Mouse (Mus musculus) layer of hippocampus, adult 9-10 months (tissue): Measurements from ENCODE around the gene Itpr1.

Experiments used
- DNase-seq: peaks from one replicate; pipeline ENCODE4 v3.0.0; 2022; ENCODE audit warnings: low spot score

Itpr1 gene

DNA sequence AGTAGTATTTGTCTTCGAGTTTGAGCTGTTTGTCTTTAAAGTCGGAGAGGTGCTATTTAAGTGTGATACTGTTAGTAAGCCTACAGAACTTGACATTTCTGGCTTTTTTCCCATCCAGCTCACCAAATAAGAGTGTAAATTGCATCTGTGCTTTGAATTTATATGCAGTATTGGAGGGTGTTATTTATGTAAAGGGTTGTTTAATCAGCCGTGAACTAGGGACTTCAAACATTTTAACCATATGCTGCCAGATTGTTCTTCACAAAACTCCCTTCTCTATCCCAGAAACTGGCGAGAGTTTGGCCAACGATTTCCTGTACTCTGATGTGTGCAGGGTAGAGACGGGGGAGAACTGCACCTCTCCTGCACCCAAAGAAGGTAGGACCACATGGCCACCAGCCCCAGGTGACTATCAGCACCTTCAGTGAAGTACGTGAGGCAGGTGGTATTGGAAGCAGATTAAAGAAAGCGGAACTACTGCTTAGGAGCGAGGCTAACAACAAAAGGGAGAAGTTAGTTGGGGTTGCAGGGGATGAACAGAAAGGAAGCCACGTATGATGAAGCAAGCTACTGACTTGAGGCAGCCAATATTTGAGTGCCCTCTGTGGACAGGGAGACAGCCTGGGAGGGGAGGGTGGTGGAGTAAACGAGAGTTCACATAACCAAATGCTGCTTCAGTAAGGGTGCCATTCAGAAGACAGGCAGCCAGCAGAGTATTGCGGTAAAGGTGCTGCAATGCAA lies 304.5 kb downstream of the Itpr1 start:
- DNase-seq: no peak

- DNase-seq: no peak
Observed at GRCm38 (mm10) chr6:108517986-108518385, 305.1 kb downstream of the Itpr1 start.

DNA sequence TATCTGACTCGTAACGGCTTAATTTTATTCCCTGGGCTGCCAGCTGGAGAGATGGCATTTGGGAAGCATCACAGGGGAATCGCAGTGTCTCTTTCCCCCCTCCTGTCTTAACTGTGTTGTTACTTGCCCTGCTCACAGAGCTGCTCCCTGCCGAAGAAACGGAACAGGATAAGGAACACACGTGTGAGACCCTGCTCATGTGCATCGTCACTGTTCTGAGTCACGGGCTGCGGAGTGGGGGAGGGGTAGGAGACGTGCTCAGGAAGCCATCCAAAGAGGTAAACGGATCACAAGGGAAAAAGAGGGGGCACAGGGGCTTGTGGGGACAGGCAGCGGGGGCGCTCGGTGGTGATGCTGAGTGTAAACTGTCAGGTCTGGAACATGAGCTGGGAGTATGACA lies 305.7 kb downstream of the Itpr1 start:
- DNase-seq: no peak

DNA sequence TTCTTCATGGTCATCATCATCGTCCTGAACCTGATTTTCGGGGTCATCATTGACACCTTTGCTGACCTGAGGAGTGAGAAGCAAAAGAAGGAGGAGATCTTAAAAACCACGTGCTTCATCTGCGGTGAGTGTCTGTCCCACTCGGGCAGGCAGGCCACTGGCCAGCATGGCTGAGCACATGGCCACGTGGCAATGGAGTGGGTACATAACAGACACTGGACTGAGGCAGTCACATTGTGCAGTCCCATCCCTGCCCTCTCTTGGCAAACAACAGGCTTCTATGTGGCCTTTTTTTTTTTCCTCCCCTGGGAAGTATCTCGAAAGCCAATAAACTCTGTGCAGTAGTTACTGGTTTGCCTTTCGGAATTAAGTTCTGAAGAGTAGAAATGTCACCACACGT lies 306.4 kb downstream of the Itpr1 start:
- no peak for DNase-seq

GRCm38 (mm10) chr6:108523956-108524616 lies 311.2 kb downstream of the Itpr1 start:
- DNase-seq: no peak

- no peak for DNase-seq
Observed at GRCm38 (mm10) chr6:108524617-108525010, 311.7 kb downstream of the Itpr1 start.

DNA sequence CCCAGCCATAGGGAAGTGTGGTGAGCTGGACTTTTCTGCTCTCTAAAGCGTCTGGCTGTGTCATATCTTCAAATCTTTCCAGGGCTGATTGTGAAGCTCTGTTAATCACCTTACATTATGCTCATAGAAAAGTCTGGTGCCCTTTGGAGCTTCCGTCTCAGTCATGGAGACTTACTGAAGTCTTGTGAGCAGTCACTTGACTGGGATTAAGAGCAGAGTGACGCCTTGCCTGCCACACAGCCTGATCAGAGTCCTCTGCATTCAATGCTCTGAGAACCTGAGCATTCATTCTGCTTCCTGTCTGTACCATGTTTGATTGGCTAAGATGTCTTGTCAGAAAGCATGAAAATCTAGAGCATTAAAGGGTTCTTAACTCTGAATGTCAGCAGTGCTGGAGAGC lies 314.7 kb downstream of the Itpr1 start:
- DNase-seq: no peak

DNA sequence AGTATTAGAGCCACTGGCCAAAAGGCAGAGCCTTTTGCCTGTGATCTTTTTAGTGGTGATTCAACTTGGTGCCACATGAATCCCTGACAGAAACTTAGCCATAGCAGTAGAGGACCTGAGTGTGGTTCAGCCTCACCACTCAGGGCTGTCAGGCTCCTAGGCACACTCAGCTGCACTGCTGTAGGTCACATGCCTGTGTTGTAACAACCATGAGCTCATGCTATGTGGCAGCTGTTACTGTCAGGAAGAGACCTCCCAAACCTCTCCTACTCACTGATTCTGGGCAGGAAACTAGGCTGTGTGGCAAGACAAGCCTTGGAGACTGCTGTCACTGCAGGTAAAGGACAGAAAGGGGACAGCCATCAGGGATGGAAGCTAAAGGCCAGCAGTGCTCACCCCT lies 315.1 kb downstream of the Itpr1 start:
- no peak for DNase-seq

DNA sequence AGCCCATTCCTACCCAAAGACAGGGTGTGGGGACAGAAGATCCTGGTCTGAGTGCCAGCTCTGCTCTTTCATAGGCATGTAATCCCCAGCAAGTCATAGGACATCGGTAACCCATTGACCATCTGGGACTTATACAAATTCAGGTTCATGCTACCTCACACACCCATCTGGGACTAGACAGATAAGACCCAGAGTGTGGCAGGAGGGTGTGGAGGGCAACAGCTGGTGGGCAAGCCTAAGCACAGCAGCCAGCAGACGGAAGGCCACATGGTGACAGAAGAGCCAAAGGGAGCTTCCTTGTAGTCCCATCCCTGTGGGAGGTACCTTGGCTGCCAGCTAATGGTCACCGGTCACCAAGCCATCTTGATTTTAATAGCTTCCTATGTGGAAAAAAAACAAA lies 316.3 kb downstream of the Itpr1 start:
- no peak for DNase-seq

DNA sequence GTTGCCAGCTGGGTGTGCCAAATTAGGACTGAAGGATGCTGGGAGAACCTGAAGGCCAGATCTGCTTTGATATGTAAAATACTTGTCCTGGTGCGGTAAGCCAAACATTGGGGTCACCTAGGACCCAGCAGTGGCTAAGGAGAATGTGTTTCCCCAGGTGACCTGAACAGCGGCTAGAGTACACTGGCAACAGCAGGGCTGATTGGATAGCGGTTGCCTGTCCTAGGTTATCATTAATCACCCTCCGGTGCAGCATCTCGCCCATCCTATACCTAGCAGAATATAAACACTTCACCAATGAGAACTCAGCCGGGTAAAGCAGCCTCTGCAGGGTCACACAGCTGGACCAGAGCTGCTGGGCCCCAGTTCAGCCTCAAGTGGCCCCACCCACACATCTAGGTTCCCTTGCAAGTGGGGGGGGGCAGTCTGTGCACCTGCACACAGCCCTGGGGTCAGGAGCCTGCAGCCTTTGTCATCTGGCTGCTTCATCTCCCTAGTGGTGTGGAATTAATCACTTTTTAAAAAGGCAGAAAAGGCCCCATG lies 318.0 kb downstream of the Itpr1 start:
- DNase-seq: no peak

DNA sequence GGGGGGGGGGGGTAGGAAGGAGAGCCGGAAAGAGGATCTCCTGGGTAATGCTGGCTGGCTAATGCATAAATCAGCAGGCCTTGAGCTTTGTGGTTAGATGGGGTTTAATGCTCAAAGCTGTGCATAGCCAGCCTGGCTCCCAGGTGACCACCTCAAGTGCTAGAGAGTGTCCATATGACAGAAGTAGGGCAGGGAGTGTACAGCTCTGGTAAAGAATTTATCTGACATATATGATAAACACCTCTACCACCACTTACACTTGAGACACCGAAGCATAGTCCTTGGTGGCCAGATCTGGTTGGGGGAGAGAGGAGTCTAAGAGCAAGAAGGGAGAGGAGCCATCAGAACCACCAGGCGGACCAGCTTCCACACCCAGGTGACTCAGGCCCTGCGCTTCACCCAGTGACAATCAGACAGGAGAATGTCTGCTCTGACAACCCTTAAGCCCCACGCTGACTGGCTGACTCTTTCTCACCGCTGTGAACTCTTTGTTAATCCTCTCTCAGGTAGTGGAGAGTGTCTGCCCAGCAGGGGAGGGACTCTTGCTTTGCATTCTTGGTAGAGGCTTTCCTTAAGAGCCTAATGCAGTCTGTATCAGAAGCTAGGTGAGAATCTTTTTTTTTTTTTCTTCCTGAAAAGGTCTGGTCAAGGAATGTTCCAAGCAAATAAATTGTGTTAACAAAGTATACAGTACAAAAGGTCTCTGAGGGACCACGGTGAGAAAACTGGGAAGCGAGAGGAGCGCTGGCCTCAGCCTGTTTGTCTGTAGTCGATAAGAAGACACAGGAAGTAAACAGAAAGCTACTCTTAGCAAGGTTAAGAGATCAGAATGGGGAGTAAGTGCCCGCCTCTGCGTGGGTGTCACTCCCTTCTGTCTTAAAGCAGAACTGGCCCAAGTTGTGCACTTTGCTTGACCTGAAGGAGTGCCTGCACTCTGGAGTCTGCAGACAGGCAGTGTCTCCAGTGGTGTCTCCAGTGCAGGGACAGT lies 318.7 kb downstream of the Itpr1 start:
- DNase-seq: no peak

GRCm38 (mm10) chr6:108532486-108533179 lies 319.7 kb downstream of the Itpr1 start:
- DNase-seq: no peak

DNA sequence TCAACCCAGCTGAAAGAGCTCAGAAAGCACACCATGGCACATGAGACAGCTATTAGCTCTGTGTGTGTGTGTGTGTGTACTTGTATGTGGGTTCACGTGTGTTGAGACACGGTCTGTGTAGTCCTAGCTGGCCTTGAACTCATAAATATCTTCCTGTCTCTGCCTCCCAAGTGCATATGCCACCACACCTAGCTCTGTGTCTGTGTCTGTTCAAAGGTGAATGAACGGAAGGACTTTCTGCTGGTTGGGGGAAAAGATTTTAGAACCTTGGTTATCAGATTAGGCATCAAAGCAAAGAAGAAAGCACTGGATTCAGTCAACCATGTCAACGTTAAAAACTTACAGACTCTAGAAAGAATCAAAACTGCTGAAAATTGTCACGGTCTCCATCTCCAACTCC lies 321.2 kb downstream of the Itpr1 start:
- no peak for DNase-seq

DNA sequence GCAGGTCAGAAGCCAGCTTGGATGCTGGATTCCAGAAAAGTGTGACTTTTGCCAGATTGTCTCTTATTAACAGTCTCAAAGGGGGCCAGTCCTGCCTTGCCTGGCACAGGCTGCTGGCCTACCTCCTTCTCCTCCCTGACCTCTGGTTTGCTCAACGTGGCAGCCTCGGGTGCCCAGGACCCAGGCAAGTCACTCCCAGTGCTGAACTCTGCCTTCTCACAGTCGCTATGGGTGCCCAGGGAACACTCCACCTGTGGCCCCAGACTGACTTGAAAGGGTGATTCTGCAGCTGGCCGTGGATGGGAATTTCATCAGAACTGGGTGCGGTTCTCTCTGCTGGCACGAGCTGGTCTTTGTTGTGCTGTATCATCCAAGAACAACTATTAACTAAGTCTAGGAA lies 321.7 kb downstream of the Itpr1 start:
- no peak for DNase-seq

- DNase-seq: no peak
Observed at GRCm38 (mm10) chr6:108535309-108535708, 322.4 kb downstream of the Itpr1 start.

DNA sequence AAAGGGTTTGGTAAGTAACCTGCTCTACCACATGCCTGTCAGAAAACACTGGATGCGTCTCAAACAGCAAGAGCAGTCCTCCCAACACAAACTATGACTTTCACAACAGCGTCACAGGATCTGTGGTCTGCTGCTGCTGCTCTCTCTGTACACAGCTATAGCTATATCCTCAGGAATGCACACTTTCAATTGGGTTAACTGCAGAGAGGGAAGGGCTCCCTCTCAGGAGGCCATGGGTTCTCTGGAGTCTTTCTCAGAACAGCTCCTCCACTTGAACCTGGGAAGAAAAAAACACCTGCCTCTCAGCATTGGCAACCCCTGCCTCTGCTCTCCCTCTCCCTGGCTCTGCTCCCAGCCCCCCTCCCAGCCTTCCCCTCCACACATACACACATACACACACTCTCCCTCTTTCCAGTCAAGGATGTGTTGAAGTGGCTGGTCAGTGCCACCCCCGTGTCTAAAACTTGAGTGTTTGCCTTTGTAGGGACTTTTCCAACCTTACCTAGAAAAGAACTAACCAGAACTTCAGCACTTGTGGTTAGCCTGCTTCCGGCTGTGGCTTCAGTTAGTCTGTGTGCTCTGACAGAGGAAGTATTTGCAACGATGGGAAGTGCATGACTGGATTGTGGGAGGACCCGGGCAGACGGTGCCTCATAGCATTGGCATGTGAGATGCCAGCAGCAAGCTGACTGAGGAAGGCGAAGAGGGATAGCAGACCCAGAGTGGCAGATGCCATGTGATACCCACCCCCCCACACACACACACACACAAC lies 323.8 kb downstream of the Itpr1 start:
- no peak for DNase-seq

GRCm38 (mm10) chr6:108538406-108538805 lies 325.5 kb downstream of the Itpr1 start:
- no peak for DNase-seq

GRCm38 (mm10) chr6:108540441-108540840 lies 327.5 kb downstream of the Itpr1 start:
- DNase-seq: no peak

GRCm38 (mm10) chr6:108544917-108545316 lies 332.0 kb downstream of the Itpr1 start:
- no peak for DNase-seq

DNA sequence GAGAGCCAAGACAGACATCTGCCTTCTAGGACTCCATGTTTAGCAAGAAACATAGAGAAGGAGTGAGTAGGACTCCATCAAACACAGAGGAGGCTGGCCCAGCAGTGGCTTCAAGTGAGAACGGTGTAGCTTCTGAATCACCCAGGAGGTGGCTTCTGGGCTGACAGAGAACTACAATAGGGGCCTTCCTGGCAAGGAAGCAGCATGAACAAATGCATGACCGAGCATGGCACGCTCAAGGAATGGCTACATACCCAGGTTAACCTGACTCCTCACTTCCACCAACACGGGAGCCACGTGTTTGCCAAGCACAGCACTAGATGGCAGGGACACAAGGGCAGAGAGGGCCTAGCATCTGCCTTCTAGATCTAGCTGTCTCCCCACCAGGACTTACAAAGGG lies 332.6 kb downstream of the Itpr1 start:
- DNase-seq: no peak

DNA sequence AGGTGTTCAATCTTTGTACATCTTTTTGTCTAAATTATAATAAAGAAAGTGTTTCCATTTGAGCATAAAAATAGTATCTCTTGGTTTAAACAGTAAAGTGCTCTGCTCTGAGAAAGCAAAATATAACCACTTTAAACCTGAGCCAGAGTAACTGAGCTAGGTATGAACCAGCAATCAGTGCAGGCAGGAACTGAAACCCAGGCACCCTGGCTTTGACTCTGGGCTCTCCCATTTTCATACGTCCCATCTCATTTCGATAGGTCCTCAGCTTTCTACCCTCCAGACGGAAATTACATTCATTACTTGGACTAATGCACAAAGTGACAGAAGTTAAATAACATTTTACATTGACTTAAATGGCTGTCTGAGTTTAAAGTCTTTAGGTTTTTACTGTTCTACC lies 335.5 kb downstream of the Itpr1 start:
- no peak for DNase-seq
